Mouse (Mus musculus) small intestine, adult 2 months (tissue): ENCODE results near the gene Cited4. TPM values are rescaled to one million over a fixed set of nuclear protein-coding genes. Genes with fewer than 3 reads are reported as not detected.

Experiments
- H3K27ac ChIP-seq: fragments of 200-500 bp; 2 replicates; pipeline ENCODE4 v1.5.1; 2012; ENCODE audit warnings: low read depth, low read length, control low read depth, inconsistent platforms; ENCODE audit not compliant: insufficient read depth
- H3K27me3 ChIP-seq: fragments of 200-500 bp; 2 replicates; pipeline ENCODE4 v1.6.1; 2012; ENCODE audit warnings: mild to moderate bottlenecking, moderate library complexity, low read length, inconsistent platforms; ENCODE audit not compliant: control insufficient read depth, insufficient read depth
- H3K36me3 ChIP-seq: fragments of 200-500 bp; 2 replicates; pipeline ENCODE4 v1.6.1; 2012; ENCODE audit warnings: mild to moderate bottlenecking, low read length, control low read depth, inconsistent platforms; ENCODE audit not compliant: control insufficient read depth, insufficient read depth
- H3K4me1 ChIP-seq: fragments of 200-500 bp; 2 replicates; pipeline ENCODE4 v1.6.1; 2012; ENCODE audit warnings: low read length, inconsistent platforms, mixed read lengths; ENCODE audit not compliant: control insufficient read depth, insufficient read depth, insufficient read length
- H3K4me3 ChIP-seq: fragments of 200-500 bp; 2 replicates; pipeline ENCODE4 v1.5.1; 2012; ENCODE audit warnings: low read depth, mild to moderate bottlenecking, control low read depth, inconsistent platforms, low read length, moderate library complexity
- CTCF ChIP-seq: fragments of 200-500 bp; IDR thresholded peaks from 2 replicates; pipeline ENCODE4 v1.5.1; 2012; ENCODE audit warnings: low read depth, mild to moderate bottlenecking, control low read depth, inconsistent platforms, low read length, moderate library complexity, mixed read lengths; ENCODE audit not compliant: insufficient replicate concordance, insufficient read length; ENCODE audit errors: extremely low read depth
- POLR2A ChIP-seq: fragments of 200-500 bp; IDR thresholded peaks from 2 replicates; pipeline ENCODE4 v1.6.1; 2012; ENCODE audit warnings: low read depth, mild to moderate bottlenecking, control low read depth, inconsistent platforms, low read length, moderate library complexity
- WGBS: fragments of 180-500 bp; shearing (Covaris S2); methylation state at CpG from one replicate; pipeline ENCODE4 v1.1.7; 2018; 5-methylcytosine and 5-hydroxymethylcytosine counted together
- polyA plus RNA-seq: library from polyadenylated mRNA; depleted of rRNA; stranded (reverse); fragments of >200 nt; gene quantifications from 2 replicates; pipeline ENCODE4 v1.2.3, GENCODE M21; 2012

Gene Cited4
- polyA plus RNA-seq, 1 experiment: 18.6 TPM

GRCm38 (mm10) chr4:120649369-120650207, 16.8 kb upstream of the Cited4 start:
- peaks cover 18% of the 10 kb centered on the region for H3K27me3 ChIP-seq
- 5% methylated on average over 55 of the region's 55 CpGs for WGBS
- H3K4me1 ChIP-seq: peaks cover 4% of the 10 kb centered on the region; the same call in 1 of the 2 replicates
- H3K27ac ChIP-seq: no peak overlapping the region
- peak overlapping the region; percentile 51 for H3K4me3 ChIP-seq
- no peak for TF ChIP-seq CTCF
- no peak for TF ChIP-seq POLR2A
- H3K36me3 ChIP-seq: no peaks in the 10 kb centered on the region

- no peaks in the 10 kb centered on the region for H3K36me3 ChIP-seq
- no peak overlapping the region for H3K4me3 ChIP-seq
- TF ChIP-seq POLR2A (no peak), CTCF (no peak)
- peaks cover 18% of the 10 kb centered on the region for H3K27me3 ChIP-seq
- H3K27ac ChIP-seq: no peak overlapping the region
- peaks cover 4% of the 10 kb centered on the region; the same call in 1 of the 2 replicates for H3K4me1 ChIP-seq
- 24% methylated on average over 7 of the region's 7 CpGs for WGBS
Measured at GRCm38 (mm10) chr4:120650208-120650592, 16.2 kb upstream of the Cited4 start.

GRCm38 (mm10) chr4:120655898-120656297, 10.5 kb upstream of the Cited4 start:
- 76% methylated on average over 8 of the region's 8 CpGs for WGBS
- H3K27ac ChIP-seq: no peak overlapping the region
- no peaks in the 10 kb centered on the region for H3K36me3 ChIP-seq
- H3K4me1 ChIP-seq: no peaks in the 10 kb centered on the region
- no peak overlapping the region for H3K4me3 ChIP-seq
- no peak for TF ChIP-seq POLR2A
- no peak for TF ChIP-seq CTCF
- H3K27me3 ChIP-seq: peaks cover 6% of the 10 kb centered on the region

- H3K27ac ChIP-seq: no peak overlapping the region
- WGBS: 81% methylated on average over 4 of the region's 4 CpGs
- no peaks in the 10 kb centered on the region for H3K36me3 ChIP-seq
- no peaks in the 10 kb centered on the region for H3K4me1 ChIP-seq
- H3K27me3 ChIP-seq: no peaks in the 10 kb centered on the region
- TF ChIP-seq POLR2A (no peak), CTCF (no peak)
- H3K4me3 ChIP-seq: no peak overlapping the region
Measured at GRCm38 (mm10) chr4:120660485-120660884, 5.9 kb upstream of the Cited4 start.

- 80% methylated on average over 2 of the region's 2 CpGs for WGBS
- Histone ChIP-seq H3K27me3 (no peaks in the 10 kb centered on the region), H3K4me1 (peaks cover 2% of the 10 kb centered on the region; the same call in 1 of the 2 replicates), H3K4me3 (no peak overlapping the region), H3K36me3 (no peaks in the 10 kb centered on the region), H3K27ac (no peak overlapping the region)
- no peak for TF ChIP-seq CTCF
- TF ChIP-seq POLR2A: no peak
Measured at GRCm38 (mm10) chr4:120664601-120665000, 1.8 kb upstream of the Cited4 start.

- H3K27me3 ChIP-seq: no peaks in the 10 kb centered on the region
- peaks cover 2% of the 10 kb centered on the region; the same call in 1 of the 2 replicates for H3K4me1 ChIP-seq
- H3K4me3 ChIP-seq: no peak overlapping the region
- no peaks in the 10 kb centered on the region for H3K36me3 ChIP-seq
- H3K27ac ChIP-seq: no peak overlapping the region
- 74% methylated on average over 4 of the region's 4 CpGs for WGBS
- TF ChIP-seq POLR2A (no peak), CTCF (no peak)
Measured at GRCm38 (mm10) chr4:120665144-120665700, 1.1 kb upstream of the Cited4 start.

GRCm38 (mm10) chr4:120665782-120666181, 590 bp upstream of the Cited4 start:
- TF ChIP-seq POLR2A (no peak), CTCF (no peak)
- no peak overlapping the region for H3K27ac ChIP-seq

More at GRCm38 (mm10) chr4:120665782-120666181, 590 bp upstream of the Cited4 start:
- H3K27me3 ChIP-seq: no peaks in the 10 kb centered on the region
- no peaks in the 10 kb centered on the region for H3K36me3 ChIP-seq
- no peak overlapping the region for H3K4me3 ChIP-seq
- H3K4me1 ChIP-seq: peaks cover 2% of the 10 kb centered on the region; the same call in 1 of the 2 replicates
- WGBS: 64% methylated on average over 7 of the region's 7 CpGs
